Mouse (Mus musculus) liver, adult 2 months (tissue): ENCODE data around the gene Pomt2. TPM values are rescaled to one million over a fixed set of nuclear protein-coding genes. Genes with fewer than 3 reads are reported as not detected.

Experiments
- DNase-seq: peaks from one replicate; pipeline ENCODE4 v3.0.0-alpha.2; 2011; ENCODE audit warnings: low read depth, low spot score; ENCODE audit errors: extremely low read depth
- H3K27ac ChIP-seq: fragments of 200-500 bp; replicated peaks from 2 replicates; pipeline ENCODE4 v1.5.1; 2012; ENCODE audit warnings: low read depth, mild to moderate bottlenecking, control low read depth, inconsistent platforms, low read length; ENCODE audit not compliant: insufficient read depth
- H3K27me3 ChIP-seq: fragments of 200-500 bp; 2 replicates; pipeline ENCODE4 v1.6.1; 2012; ENCODE audit warnings: mild to moderate bottlenecking, moderate library complexity, low read length, inconsistent platforms; ENCODE audit not compliant: control insufficient read depth, insufficient read depth
- H3K36me3 ChIP-seq: fragments of 200-500 bp; 2 replicates; pipeline ENCODE4 v1.6.1; 2012; ENCODE audit warnings: low read length, inconsistent platforms; ENCODE audit not compliant: control insufficient read depth, insufficient read depth
- H3K4me1 ChIP-seq: fragments of 200-500 bp; 2 replicates; pipeline ENCODE4 v1.6.1; 2011; ENCODE audit warnings: low read length; ENCODE audit not compliant: control insufficient read depth, insufficient read depth
- H3K4me3 ChIP-seq: fragments of 200-500 bp; 2 replicates; pipeline ENCODE4 v1.5.1; 2011; ENCODE audit warnings: low read depth, mild to moderate bottlenecking, control low read depth, low read length, moderate library complexity; ENCODE audit not compliant: insufficient read depth
- H3K79me2 ChIP-seq: fragments of 200-500 bp; 2 replicates; pipeline ENCODE4 v1.6.1; 2012; ENCODE audit warnings: inconsistent platforms, mild to moderate bottlenecking, low read length, moderate library complexity; ENCODE audit not compliant: control insufficient read depth, insufficient read depth
- H3K9ac ChIP-seq: fragments of 200-500 bp; 2 replicates; pipeline ENCODE4 v1.6.1; 2012; ENCODE audit warnings: low read depth, mild to moderate bottlenecking, control low read depth, inconsistent platforms, low read length
- CTCF ChIP-seq: fragments of 200-500 bp; IDR thresholded peaks from 2 replicates; pipeline ENCODE4 v1.5.1; 2011; ENCODE audit warnings: low read depth, low read length, control low read depth
- POLR2A ChIP-seq: fragments of 200-500 bp; IDR thresholded peaks from 2 replicates; pipeline ENCODE4 v1.6.1; 2011; ENCODE audit warnings: low read length, control low read depth; ENCODE audit not compliant: insufficient read depth; ENCODE audit errors: extremely low read depth
- WGBS: fragments of 180-500 bp; shearing (Covaris S2); methylation state at CpG from one replicate; pipeline ENCODE4 v1.1.7; 2018; 5-methylcytosine and 5-hydroxymethylcytosine counted together
- polyA plus RNA-seq: library from polyadenylated mRNA; depleted of rRNA; stranded (reverse); fragments of >200 nt; gene quantifications from 2 replicates; pipeline ENCODE4 v1.2.3, GENCODE M21; 2012; rRNA removed
- total RNA-seq: library from RNA; depleted of rRNA; stranded (reverse); fragments of >200 nt; gene quantifications from 2 replicates; pipeline ENCODE4 v1.2.3, GENCODE M21; 2014; rRNA removed

Gene Pomt2
- 11.6 and 16.2 TPM in 2 replicates for total RNA-seq
- polyA plus RNA-seq: 13.0 and 14.7 TPM in 2 replicates

DNA sequence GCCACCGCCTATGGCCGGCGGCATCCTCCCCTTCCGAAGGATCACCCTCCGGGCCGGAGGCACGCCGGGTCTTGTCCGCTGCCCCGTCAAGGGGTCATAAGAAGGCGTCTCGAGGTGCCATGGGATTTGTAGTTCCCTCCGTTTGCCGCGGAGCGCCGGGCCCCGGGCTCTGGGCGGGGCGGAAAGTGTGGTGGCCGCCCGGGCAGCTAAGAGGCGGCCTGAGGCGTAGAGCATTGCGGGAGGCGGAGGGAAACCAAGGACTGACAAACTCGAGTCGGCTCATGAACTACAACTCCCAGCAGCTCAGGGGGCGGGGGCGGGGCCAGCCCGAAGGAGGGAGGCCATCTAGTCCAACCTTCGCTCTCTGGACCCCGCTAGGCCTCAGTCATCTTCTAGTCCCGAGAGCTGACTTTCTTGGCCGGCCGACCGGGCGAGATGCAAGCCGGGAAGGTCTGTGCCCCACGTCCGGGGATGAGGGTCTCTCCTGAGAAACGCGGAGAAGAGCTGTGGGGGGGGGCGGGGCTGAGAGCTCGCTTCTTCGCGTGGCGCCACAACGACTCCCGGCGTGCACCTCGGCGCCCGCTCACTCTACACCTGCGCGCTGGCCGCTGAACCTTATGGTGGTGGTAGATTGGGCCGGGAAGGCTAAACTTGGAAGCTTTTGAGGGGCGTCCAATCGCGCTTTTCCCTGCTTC is at the start of gene Pomt2:
Pomt2 (minus strand) TSS at position 574 of the 695 bp plus-strand sequence.
- DNase-seq: peak; percentile 94
- under 1% methylated on average over 61 of the region's 61 CpGs for WGBS
- Histone ChIP-seq H3K27ac (peak within 1 kb of the TSS; percentile 100), H3K4me1 (peaks cover 3% of the 10 kb centered on the region; the same call in 1 of the 2 replicates), H3K9ac (peak within 1 kb of the TSS; percentile 91), H3K79me2 (peaks cover 23% of the 10 kb centered on the region; the same call in 1 of the 2 replicates), H3K4me3 (peak within 1 kb of the TSS; percentile 89), H3K27me3 (no peaks in the 10 kb centered on the region), H3K36me3 (no peaks in the 10 kb centered on the region)
- no peak for TF ChIP-seq CTCF
- TF ChIP-seq POLR2A: peak; percentile 50; the same call in 1 of the 2 replicates

DNA sequence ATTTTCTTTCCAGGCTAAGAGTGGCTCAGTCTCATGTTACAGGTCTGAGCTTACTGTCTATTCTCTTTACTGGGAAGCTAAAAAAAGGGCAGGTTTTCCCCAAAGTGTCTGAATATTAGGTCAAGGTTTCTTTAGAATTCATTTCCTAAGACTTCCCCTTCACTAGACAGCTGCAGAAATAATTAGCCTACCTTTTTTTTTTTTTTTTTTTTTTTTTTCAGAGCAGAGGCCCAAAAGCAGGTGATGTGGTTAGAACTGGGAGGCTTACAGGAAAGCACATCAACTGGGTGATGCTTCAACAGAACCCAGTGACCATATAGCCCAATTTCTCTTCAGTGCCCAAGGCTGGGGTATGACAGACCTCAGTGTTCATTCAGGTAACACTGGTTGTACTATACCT is 48.5 kb upstream of the Pomt2 start:
- no peak for TF ChIP-seq POLR2A
- no peak for TF ChIP-seq CTCF
- Histone ChIP-seq H3K79me2 (peaks cover 4% of the 10 kb centered on the region; the same call in 1 of the 2 replicates), H3K36me3 (no peaks in the 10 kb centered on the region), H3K9ac (no peak overlapping the region), H3K27ac (no peak overlapping the region), H3K27me3 (no peaks in the 10 kb centered on the region), H3K4me3 (no peak overlapping the region), H3K4me1 (peaks cover 4% of the 10 kb centered on the region; the same call in 1 of the 2 replicates)
- no peak for DNase-seq

- Histone ChIP-seq H3K36me3 (no peaks in the 10 kb centered on the region), H3K4me1 (peaks cover 4% of the 10 kb centered on the region; the same call in 1 of the 2 replicates), H3K79me2 (peaks cover 4% of the 10 kb centered on the region; the same call in 1 of the 2 replicates), H3K27me3 (no peaks in the 10 kb centered on the region), H3K27ac (no peak overlapping the region), H3K4me3 (no peak overlapping the region), H3K9ac (no peak overlapping the region)
- 77% methylated on average over 1 of the region's 1 CpGs for WGBS
- no peak for DNase-seq
- TF ChIP-seq POLR2A (no peak), CTCF (no peak)
Observed at GRCm38 (mm10) chr12:87195069-87195468, 47.3 kb upstream of the Pomt2 start.

DNA sequence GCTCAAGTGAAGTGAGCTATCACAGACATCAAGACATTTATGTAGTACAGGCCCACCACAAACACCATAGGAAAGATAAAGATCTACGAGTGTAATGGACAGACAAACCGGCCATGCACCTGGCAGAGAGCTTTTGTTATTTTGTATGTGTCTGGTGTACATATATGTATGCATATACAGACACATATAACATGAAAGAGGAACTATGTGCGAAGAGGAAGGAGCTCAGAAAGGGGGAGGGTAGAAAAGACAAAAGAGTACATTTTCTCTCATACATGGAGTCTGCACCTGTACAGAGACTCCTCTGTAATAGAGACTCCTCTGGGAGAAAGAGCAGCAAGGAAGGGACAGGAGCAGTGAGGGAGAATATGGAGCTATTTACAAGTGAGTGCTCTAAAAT is 45.2 kb upstream of the Pomt2 start:
- Histone ChIP-seq H3K4me3 (no peak overlapping the region), H3K27ac (no peak overlapping the region), H3K4me1 (no peaks in the 10 kb centered on the region), H3K36me3 (no peaks in the 10 kb centered on the region), H3K79me2 (no peaks in the 10 kb centered on the region; the same call in 1 of the 2 replicates), H3K9ac (no peak overlapping the region), H3K27me3 (no peaks in the 10 kb centered on the region)
- no peak for DNase-seq
- TF ChIP-seq POLR2A (no peak), CTCF (no peak)
- WGBS: 85% methylated on average over 3 of the region's 3 CpGs

GRCm38 (mm10) chr12:87177631-87178030 is 29.9 kb upstream of the Pomt2 start:
- WGBS: over 99% methylated on average over 4 of the region's 4 CpGs
- no peak for DNase-seq
- Histone ChIP-seq H3K9ac (no peak overlapping the region), H3K4me3 (no peak overlapping the region), H3K27me3 (no peaks in the 10 kb centered on the region), H3K27ac (no peak overlapping the region), H3K79me2 (no peaks in the 10 kb centered on the region), H3K4me1 (no peaks in the 10 kb centered on the region), H3K36me3 (peaks cover 2% of the 10 kb centered on the region)
- no peak for TF ChIP-seq CTCF
- TF ChIP-seq POLR2A: no peak

- Histone ChIP-seq H3K79me2 (no peaks in the 10 kb centered on the region), H3K4me3 (no peak overlapping the region), H3K36me3 (peaks cover 11% of the 10 kb centered on the region), H3K27ac (no peak overlapping the region), H3K4me1 (no peaks in the 10 kb centered on the region), H3K9ac (no peak overlapping the region), H3K27me3 (no peaks in the 10 kb centered on the region)
- TF ChIP-seq CTCF: no peak
- no peak for TF ChIP-seq POLR2A
- DNase-seq: no peak
- 86% methylated on average over 4 of the region's 4 CpGs for WGBS
Observed at GRCm38 (mm10) chr12:87175194-87175946, 27.6 kb upstream of the Pomt2 start.
